Mouse (Mus musculus) hindbrain, embryonic 14.5 days (tissue): ENCODE data around the gene Fam3a. TPM values are rescaled to one million over a fixed set of nuclear protein-coding genes. Genes with fewer than 3 reads are reported as not detected.
"Not testable (repeated sequence)": the region's sequence is repeated elsewhere in the genome, so short reads cannot be mapped to it uniquely, and the experiment has no call there.

ENCODE experiments used
- ATAC-seq: fragments of 200-750 bp; cut with Nextera tagmentation; 2 replicates; pipeline ENCODE4 v1.8.0; 2017; ENCODE audit warnings: moderate number of reproducible peaks, mild to moderate bottlenecking, moderate TSS enrichment, moderate library complexity; ENCODE audit not compliant: low FRiP score
- DNase-seq: peaks from one replicate; pipeline ENCODE4 v3.0.0-alpha.2; 2015; ENCODE audit warnings: low spot score
- H3K27ac ChIP-seq: fragments of 300-500 bp; sonication (generic); 2 replicates; pipeline ENCODE4 v1.5.1; 2014; ENCODE audit warnings: mild to moderate bottlenecking, moderate library complexity
- H3K27me3 ChIP-seq: fragments of 300-500 bp; sonication (generic); 2 replicates; pipeline ENCODE4 v1.6.1; 2014; ENCODE audit warnings: mild to moderate bottlenecking, low read length, mixed read lengths; ENCODE audit not compliant: control insufficient read depth, insufficient read depth
- H3K36me3 ChIP-seq: fragments of 300-500 bp; sonication (generic); replicated peaks from 2 replicates; pipeline ENCODE4 v1.6.1; 2014; ENCODE audit not compliant: control insufficient read depth, insufficient read depth
- H3K4me1 ChIP-seq: fragments of 300-500 bp; sonication (generic); replicated peaks from 2 replicates; pipeline ENCODE4 v1.6.1; 2014; ENCODE audit warnings: antibody characterized with exemption, low read length, mixed read lengths; ENCODE audit not compliant: control insufficient read depth, insufficient read depth
- H3K4me2 ChIP-seq: fragments of 300-500 bp; sonication (generic); replicated peaks from 2 replicates; pipeline ENCODE4 v1.6.1; 2014; ENCODE audit warnings: mild to moderate bottlenecking, moderate library complexity
- H3K4me3 ChIP-seq: fragments of 300-500 bp; sonication (generic); replicated peaks from 2 replicates; pipeline ENCODE4 v1.5.1; 2014; ENCODE audit warnings: mild to moderate bottlenecking, low read length
- H3K9ac ChIP-seq: fragments of 300-500 bp; sonication (generic); 2 replicates; pipeline ENCODE4 v1.6.1; 2014
- H3K9me3 ChIP-seq: fragments of 300-500 bp; sonication (generic); 2 replicates; pipeline ENCODE4 v1.6.1; 2016; ENCODE audit warnings: low read length; ENCODE audit not compliant: control insufficient read depth
- WGBS: fragments of 180-500 bp; shearing (Covaris S2); extraction: QIAGEN DNeasy Blood & Tissue Kit; methylation state at CpG from one replicate; pipeline ENCODE4 v1.1.7; 2014; 5-methylcytosine and 5-hydroxymethylcytosine counted together
- polyA plus RNA-seq: library from polyadenylated mRNA; unstranded; fragments of >200 nt; fragmentation: Nextera tagmentation; extraction: Ambion mirVana; gene quantifications from 2 replicates; pipeline ENCODE4 v1.2.1, GENCODE M21; 2014

The Fam3a gene
- polyA plus RNA-seq, 1 experiment from 2014 or later, result 36.0 TPM

- WGBS, result 84% methylated on average over 2 of the region's 3 CpGs
- not testable (repeated sequence) for H3K4me1 ChIP-seq, DNase-seq, H3K9ac ChIP-seq, H3K36me3 ChIP-seq, H3K4me3 ChIP-seq, H3K27me3 ChIP-seq, H3K9me3 ChIP-seq, H3K4me2 ChIP-seq, H3K27ac ChIP-seq, ATAC-seq
These were observed 36.0 kb downstream of the Fam3a start for GRCm38 (mm10) chrX:74357069-74357468.

- WGBS, result 16% methylated on average over 10 of the region's 22 CpGs
These were observed 39.7 kb downstream of the Fam3a start, which contains the start of gene Lage3 for GRCm38 (mm10) chrX:74353467-74353770. Gene Lage3 (minus strand): TSS chrX:74353618.

DNA sequence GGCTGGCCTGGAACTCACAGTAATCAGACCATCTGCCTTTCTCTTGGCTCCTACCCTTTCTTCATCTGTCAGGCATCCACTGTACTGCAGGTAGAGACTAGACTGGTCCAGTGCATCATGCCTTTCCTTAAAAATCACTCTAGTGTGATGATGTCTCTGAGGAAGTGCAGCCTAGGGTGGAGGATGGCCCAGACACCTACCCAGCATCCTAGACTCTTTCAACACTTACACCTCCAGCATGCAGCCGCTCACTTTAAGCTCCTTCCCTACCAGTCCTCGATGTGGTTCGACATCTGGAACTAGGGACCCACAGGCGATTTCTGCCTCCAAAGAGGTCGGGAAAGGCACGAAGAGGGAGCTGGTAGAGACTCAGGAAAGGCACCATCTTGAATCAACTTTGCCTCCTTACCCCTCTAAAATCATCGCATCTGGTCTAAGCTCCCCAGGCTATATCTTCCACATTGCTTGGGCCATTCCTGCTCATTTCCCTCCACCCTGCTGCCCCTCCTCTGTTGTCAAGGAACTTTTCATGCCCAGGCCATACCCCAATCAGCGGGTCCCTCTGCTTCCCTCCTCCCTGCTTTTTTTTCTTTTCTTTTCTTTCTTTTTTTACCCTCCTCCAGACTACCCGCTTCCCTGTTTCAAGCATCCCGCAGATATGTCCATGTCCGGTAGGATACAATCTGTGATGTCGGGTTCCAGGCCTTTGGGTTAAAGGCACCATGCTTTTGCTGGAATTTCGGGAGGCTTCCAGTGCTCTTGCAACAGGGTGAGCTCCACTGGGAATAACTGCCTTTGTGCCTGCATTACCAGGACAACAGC is 40.2 kb downstream of the Fam3a start:
- H3K4me2 ChIP-seq, result peak overlapping the region; percentile 64
- WGBS, result 27% methylated on average over 13 of the region's 13 CpGs
- peak overlapping the region; percentile 81 for H3K27ac ChIP-seq
- DNase-seq, result no peak
- no peaks in the 10 kb centered on the region for H3K9me3 ChIP-seq
- ATAC-seq, result peak; percentile 43; the same call in 1 of the 2 replicates
- no peaks in the 10 kb centered on the region for H3K36me3 ChIP-seq
- no peaks in the 10 kb centered on the region for H3K27me3 ChIP-seq
- peak overlapping the region; percentile 39 for H3K4me3 ChIP-seq
- peaks cover 4% of the 10 kb centered on the region; the same call in 1 of the 2 replicates for H3K4me1 ChIP-seq
- peak overlapping the region; percentile 63 for H3K9ac ChIP-seq

More at GRCm38 (mm10) chrX:74353467-74353770, 39.7 kb downstream of the Fam3a start, which contains the start of gene Lage3:
- peak within 1 kb of the TSS; percentile 81 for H3K27ac ChIP-seq
- DNase-seq (peak; percentile 71), ATAC-seq (peak; percentile 87)
- H3K4me2 ChIP-seq, result peak within 1 kb of the TSS; percentile 64
- H3K27me3 ChIP-seq, result no peaks in the 10 kb centered on the region
- H3K9me3 ChIP-seq, result no peaks in the 10 kb centered on the region
- H3K4me1 ChIP-seq, result peaks cover 4% of the 10 kb centered on the region; the same call in 1 of the 2 replicates
- H3K9ac ChIP-seq, result peak within 1 kb of the TSS; percentile 63
- no peaks in the 10 kb centered on the region for H3K36me3 ChIP-seq
- peak within 1 kb of the TSS; percentile 39 for H3K4me3 ChIP-seq

Other genes starting within 250 kb of the Fam3a start
- not detected in 2 replicates for gene Tex28, start 225.4 kb downstream of the Fam3a start, polyA plus RNA-seq
- gene Tktl1, start 216.0 kb downstream of the Fam3a start, polyA plus RNA-seq, result 0.08 TPM in 1 of 2 replicates, not detected in the other
- gene Flna, start 143.5 kb downstream of the Fam3a start, polyA plus RNA-seq, result 92.7 and 100.0 TPM in 2 replicates
- gene Emd, start 138.6 kb downstream of the Fam3a start, polyA plus RNA-seq, result 14.7 and 17.0 TPM in 2 replicates
- 484 and 540 TPM in 2 replicates for gene Rpl10, start 122.5 kb downstream of the Fam3a start, polyA plus RNA-seq
- 48.4 and 56.5 TPM in 2 replicates for gene Taz, start 111.4 kb downstream of the Fam3a start, polyA plus RNA-seq
- 3.0 and 3.6 TPM in 2 replicates for gene Dnase1l1, start 110.9 kb downstream of the Fam3a start, polyA plus RNA-seq
- 248 and 297 TPM in 2 replicates for gene Atp6ap1, start 96.2 kb downstream of the Fam3a start, polyA plus RNA-seq
- gene Gdi1, start 88.3 kb downstream of the Fam3a start, polyA plus RNA-seq, result 781 and 862 TPM in 2 replicates
- 45.3 and 46.8 TPM in 2 replicates for gene Fam50a, start 80.2 kb downstream of the Fam3a start, polyA plus RNA-seq
- 44.5 and 45.6 TPM in 2 replicates for gene Plxna3, start 64.2 kb downstream of the Fam3a start, polyA plus RNA-seq
- 64.0 and 87.6 TPM in 2 replicates for gene Lage3, start 39.7 kb downstream of the Fam3a start, polyA plus RNA-seq
- 68.4 and 74.3 TPM in 2 replicates for gene Ubl4a, start 20.1 kb downstream of the Fam3a start, polyA plus RNA-seq
- 7.1 and 9.5 TPM in 2 replicates for gene Slc10a3, start 19.9 kb downstream of the Fam3a start, polyA plus RNA-seq
- gene Ikbkg, start within 50 bp of the Fam3a start, polyA plus RNA-seq, result 17.8 and 21.5 TPM in 2 replicates
- gene G6pdx, start 35.9 kb upstream of the Fam3a start, polyA plus RNA-seq, result 48.8 and 52.3 TPM in 2 replicates
- gene Gm6880, start 88.1 kb upstream of the Fam3a start, polyA plus RNA-seq, result not detected in 2 replicates
- not detected in 2 replicates for gene Olfr1326-ps1, start 181.6 kb upstream of the Fam3a start, polyA plus RNA-seq
- gene Olfr1325, start 199.4 kb upstream of the Fam3a start, polyA plus RNA-seq, result not detected in 2 replicates